Mouse (Mus musculus) spleen, adult 18-20 months (tissue): ENCODE measurements around the gene Adamts9.

ENCODE experiments used
- DNase-seq, 2 experiments: peaks; one replicate each; pipeline ENCODE4 v3.0.0; 2022; ENCODE audit warnings: mixed read lengths in 2 of 2

Gene Adamts9

GRCm38 (mm10) chr6:92802421-92802820 lies 140.9 kb downstream of the Adamts9 start:
- no peak for DNase-seq

- DNase-seq, result no peak
Measured at GRCm38 (mm10) chr6:92801462-92801861, 141.8 kb downstream of the Adamts9 start.

DNA sequence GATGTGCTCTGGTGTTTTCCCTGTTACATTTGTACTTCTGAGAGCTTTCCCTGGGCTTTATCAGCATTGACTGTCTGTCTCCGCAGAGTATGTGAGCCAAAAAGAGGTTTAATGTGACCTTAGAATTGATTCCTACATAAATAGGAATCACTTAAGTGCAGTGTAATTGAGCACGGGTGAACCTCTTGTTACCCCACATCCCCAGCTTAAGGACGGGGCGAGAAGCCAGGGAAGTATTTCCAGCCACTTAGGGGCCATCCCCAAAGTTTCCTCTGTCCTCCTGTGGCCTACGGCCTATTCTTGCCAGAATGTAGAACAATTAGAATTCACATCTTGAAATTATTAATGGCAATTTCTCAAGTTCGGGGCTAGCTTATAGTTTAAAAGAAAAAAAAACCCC lies 149.5 kb downstream of the Adamts9 start:
- DNase-seq, result no peak

DNA sequence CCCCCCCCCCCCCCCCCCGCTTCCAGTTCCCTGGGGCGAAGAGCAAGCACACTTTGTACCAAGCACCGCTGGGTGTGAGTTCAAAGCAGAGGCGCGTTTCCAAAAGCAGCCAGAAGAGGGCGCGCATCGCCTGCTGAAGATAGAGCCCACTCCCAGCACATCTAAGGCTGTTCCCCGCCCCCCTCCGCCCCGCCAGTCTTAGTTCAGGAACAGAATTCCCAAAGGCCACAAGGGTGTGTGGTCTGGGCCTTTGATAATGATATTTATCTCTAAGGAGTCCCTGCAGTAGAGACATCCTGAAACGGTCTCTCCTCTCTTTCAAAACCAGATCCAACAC lies 155.9 kb downstream of the Adamts9 start:
- peak; percentile 10 to 40 for DNase-seq

DNA sequence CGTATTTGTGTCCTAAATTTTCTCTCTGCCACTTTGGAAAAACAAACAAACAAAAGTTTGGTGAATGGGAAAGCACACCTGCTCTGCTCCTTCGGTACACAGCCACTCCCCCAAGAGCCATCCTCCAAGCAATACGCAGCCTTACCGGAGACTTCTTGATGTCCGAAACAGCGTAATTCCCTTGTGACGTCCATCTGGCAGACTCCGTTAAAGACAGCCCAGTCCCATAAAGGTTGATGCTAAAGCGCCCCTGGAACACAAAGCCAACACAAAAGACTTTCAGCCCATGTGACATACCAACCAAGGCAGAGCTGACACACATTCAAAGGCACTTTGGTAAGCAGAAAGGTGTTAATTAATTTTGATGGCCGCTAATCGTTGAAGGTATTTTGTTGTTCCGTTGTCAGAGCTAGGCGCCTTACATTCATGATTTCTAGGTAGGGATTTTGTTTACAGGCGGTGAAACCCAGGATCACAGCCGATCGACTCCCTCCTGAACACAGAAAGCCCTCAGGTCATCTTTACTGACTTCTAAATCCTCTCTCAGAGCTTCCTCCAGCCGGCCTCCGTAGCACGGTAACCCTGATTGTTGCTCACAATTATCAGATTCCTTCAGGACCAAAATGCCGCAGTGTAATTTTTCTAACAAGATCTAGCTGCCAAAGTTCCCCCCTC lies 156.5 kb downstream of the Adamts9 start:
- no peak for DNase-seq

DNA sequence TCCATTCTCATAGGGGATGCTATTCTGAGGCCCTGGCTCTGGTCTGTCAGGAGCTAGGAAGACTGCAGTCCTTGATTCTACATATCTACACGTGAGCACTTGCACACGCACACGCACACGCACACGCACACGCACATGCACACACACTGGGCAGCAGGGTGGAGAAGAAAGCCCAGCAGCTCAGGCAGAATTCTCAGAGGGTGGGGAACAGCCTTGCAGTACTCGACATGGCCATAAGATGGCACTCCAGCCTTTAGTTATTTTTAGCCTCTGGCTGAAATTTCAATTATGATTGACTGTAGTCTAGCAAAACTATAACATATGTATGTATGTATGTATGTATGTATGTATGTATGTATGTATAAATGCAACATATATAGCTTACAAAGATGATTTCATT lies 158.5 kb downstream of the Adamts9 start:
- DNase-seq, result peak in 1 of 2 experiments; percentile 8

- no peak for DNase-seq
Measured at GRCm38 (mm10) chr6:92781446-92781845, 161.8 kb downstream of the Adamts9 start.

GRCm38 (mm10) chr6:92779935-92780205 lies 163.4 kb downstream of the Adamts9 start:
- DNase-seq, result no peak

- no peak for DNase-seq
Measured at GRCm38 (mm10) chr6:92779140-92779934, 164.0 kb downstream of the Adamts9 start.

- DNase-seq, result no peak
Measured at GRCm38 (mm10) chr6:92776356-92776755, 166.9 kb downstream of the Adamts9 start.

DNA sequence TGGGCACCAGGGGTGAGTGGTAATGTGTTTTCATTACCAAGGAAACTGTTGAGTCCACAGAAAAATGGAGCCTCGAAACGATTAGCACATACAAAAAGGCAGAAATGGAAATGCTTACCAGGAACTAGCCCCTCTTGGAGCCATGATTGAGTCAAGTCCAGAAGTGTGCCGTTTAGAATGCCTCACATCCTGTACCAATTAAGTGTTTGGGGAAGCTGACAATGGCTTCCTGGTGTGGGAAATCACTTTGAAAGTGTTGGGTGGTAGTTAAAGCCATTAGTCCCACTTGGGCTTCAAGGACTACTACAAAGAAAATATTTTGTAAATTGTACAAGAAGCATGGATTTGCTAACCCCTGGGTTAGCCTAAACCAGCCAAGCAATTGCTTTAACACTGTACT lies 180.9 kb downstream of the Adamts9 start:
- DNase-seq, result no peak

DNA sequence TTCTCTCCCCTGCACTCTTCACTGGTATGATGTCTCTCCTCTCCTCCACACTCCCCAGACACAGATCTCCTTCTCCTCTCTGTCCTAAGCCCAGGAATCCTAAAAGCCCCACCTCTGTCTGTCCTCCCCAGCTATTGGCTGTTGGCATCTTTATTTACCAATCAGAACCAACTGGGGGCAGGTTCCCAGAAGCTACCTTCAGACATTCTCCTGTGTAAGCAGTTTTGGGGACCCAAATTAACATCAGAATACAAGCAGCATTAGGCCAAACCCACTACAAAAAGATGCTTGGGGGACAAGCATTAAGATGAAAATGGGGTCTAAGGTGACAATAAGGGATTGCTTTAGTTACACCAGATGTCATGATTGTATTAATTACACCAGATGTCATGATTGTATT lies 183.7 kb downstream of the Adamts9 start:
- DNase-seq, result no peak

DNA sequence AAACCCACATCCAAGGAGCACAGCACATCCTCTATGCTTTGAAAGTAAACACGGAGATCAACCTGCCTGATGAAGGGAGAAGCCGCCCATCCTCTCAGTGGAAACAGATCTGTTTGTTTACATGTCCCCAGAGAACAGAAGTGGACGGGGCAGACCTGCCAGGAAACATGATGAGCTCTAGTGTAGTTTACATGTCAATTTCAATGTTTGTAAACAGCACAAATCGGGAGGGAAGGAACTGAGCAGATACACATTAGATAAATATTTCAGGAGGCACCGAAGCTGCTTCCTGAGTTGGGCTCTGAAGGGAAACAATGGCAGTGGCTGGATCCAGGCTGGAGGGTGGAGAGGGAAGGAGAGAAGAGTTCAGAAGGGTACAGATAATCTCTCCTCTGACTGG lies 187.5 kb downstream of the Adamts9 start:
- DNase-seq, result no peak

- no peak for DNase-seq
Measured at GRCm38 (mm10) chr6:92752737-92753136, 190.6 kb downstream of the Adamts9 start.

DNA sequence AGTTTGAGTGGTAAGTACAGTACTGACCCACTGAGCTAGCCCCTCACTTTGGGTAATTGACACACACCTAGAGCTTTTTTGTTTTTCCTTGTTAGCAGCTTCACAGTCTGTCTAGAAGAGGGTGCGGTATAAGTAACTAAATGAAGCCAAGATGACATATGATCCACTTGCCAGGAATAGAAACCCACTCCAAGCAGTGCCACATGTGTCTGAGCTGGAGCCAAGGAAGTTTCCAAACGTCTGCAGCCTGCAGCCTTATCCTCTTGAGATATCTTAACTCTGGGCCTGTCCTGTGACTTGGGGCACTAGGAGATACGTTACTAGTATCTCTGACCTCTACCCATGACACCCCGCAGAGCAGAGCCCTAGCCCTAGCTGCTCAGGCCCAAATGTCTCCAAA lies 193.9 kb downstream of the Adamts9 start:
- no peak for DNase-seq

GRCm38 (mm10) chr6:92743605-92744004 lies 199.7 kb downstream of the Adamts9 start:
- DNase-seq, result peak in 1 of 2 experiments; percentile 4

GRCm38 (mm10) chr6:92737116-92737515 lies 206.2 kb downstream of the Adamts9 start:
- no peak for DNase-seq

- no peak for DNase-seq
Measured at GRCm38 (mm10) chr6:92733651-92734050, 209.6 kb downstream of the Adamts9 start.

- DNase-seq, result no peak
Measured at GRCm38 (mm10) chr6:92728514-92728913, 214.8 kb downstream of the Adamts9 start.

DNA sequence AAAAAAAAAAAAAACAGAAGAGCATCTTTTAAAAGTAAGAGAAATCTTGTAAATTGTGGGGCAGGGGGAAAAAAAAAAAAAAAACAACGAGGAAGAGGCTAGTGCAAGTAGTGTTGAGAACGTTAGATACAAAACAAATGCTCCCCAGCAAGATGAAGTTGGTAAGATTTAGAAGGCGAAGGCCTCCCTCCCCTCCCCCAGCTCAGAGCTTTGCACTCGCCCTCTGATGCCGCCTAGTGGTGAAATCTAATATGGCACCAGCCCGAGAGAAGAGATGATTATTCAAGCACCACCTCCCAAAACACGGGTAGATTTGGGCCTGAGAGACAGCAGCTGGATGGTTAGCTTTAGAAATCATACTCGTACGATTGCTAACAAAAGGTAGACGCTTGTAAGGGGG lies 215.2 kb downstream of the Adamts9 start:
- peak in 1 of 2 experiments; percentile 42 for DNase-seq

- DNase-seq, result no peak
Measured at GRCm38 (mm10) chr6:92727351-92727986, 215.8 kb downstream of the Adamts9 start.

GRCm38 (mm10) chr6:92726121-92726520 lies 217.2 kb downstream of the Adamts9 start:
- DNase-seq, result no peak

DNA sequence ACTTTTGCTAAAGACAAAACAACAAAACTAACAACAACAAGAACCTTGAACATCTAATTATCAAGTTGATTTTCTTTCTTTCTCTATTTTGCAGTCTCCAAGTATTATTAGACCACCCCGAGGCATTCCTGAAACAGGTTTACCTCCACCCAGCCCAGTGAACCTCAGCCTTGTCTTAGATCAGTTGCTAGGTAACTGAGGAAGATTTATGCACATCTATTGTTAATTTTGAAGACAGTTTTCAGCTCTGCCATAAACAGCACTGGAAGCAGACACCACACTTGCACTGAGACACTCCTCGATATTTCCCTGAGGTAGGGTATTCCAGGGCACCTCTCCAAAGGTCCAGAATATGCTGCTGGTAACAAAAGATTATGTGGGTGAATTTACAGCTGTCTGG lies 218.9 kb downstream of the Adamts9 start:
- DNase-seq, result no peak
